Mouse (Mus musculus) spleen, postnatal 14 days (tissue): ENCODE results near the gene Nfatc2.

ENCODE experiments used
- DNase-seq, 2 experiments: peaks; one replicate each; pipeline ENCODE4 v3.0.0; 2021 to 2022; ENCODE audit warnings: low spot score in 2 of 2

Nfatc2 gene

GRCm38 (mm10) chr2:168609653-168610248, 8.3 kb upstream of the Nfatc2 start:
- no peak for DNase-seq

- no peak for DNase-seq
Observed at GRCm38 (mm10) chr2:168608125-168608564, 6.7 kb upstream of the Nfatc2 start.

GRCm38 (mm10) chr2:168604655-168605070, 3.2 kb upstream of the Nfatc2 start:
- no peak for DNase-seq

GRCm38 (mm10) chr2:168602387-168602741, 907 bp upstream of the Nfatc2 start:
- DNase-seq = no peak

- no peak for DNase-seq
Observed at GRCm38 (mm10) chr2:168600750-168601490, 537 bp downstream of the Nfatc2 start.

- DNase-seq = no peak
Observed at GRCm38 (mm10) chr2:168595693-168596092, 5.8 kb downstream of the Nfatc2 start.

- DNase-seq = no peak
Observed at GRCm38 (mm10) chr2:168593676-168594075, 7.8 kb downstream of the Nfatc2 start.

- DNase-seq = no peak
Observed at GRCm38 (mm10) chr2:168593004-168593403, 8.5 kb downstream of the Nfatc2 start.

GRCm38 (mm10) chr2:168591076-168591475, 10.4 kb downstream of the Nfatc2 start:
- DNase-seq = no peak

- DNase-seq = peak in 1 of 2 experiments; percentile 17
Observed at GRCm38 (mm10) chr2:168590556-168590955, 10.9 kb downstream of the Nfatc2 start.

GRCm38 (mm10) chr2:168590168-168590551, 11.3 kb downstream of the Nfatc2 start:
- DNase-seq = peak; percentile 50 to 61

GRCm38 (mm10) chr2:168589368-168590167, 11.9 kb downstream of the Nfatc2 start:
- DNase-seq = no peak

- DNase-seq = no peak
Observed at GRCm38 (mm10) chr2:168588591-168589367, 12.7 kb downstream of the Nfatc2 start.

- DNase-seq = no peak
Observed at GRCm38 (mm10) chr2:168587159-168587558, 14.3 kb downstream of the Nfatc2 start.

GRCm38 (mm10) chr2:168586512-168586911, 14.9 kb downstream of the Nfatc2 start:
- no peak for DNase-seq

- no peak for DNase-seq
Observed at GRCm38 (mm10) chr2:168584857-168585256, 16.6 kb downstream of the Nfatc2 start.

GRCm38 (mm10) chr2:168584408-168584807, 17.0 kb downstream of the Nfatc2 start:
- DNase-seq = no peak

GRCm38 (mm10) chr2:168583084-168583483, 18.4 kb downstream of the Nfatc2 start:
- DNase-seq = no peak

- no peak for DNase-seq
Observed at GRCm38 (mm10) chr2:168581207-168581854, 20.1 kb downstream of the Nfatc2 start.

GRCm38 (mm10) chr2:168580295-168580915, 21.1 kb downstream of the Nfatc2 start:
- no peak for DNase-seq

GRCm38 (mm10) chr2:168579601-168580130, 21.8 kb downstream of the Nfatc2 start:
- DNase-seq = no peak
